Mouse (Mus musculus): Measurements from ENCODE around the gene Psmb10. TPM values are rescaled to one million over a fixed set of nuclear protein-coding genes. Genes with fewer than 3 reads are reported as not detected.
A peak's percentile ranks its signal among the peaks of the same experiment; 100 is the strongest.

Gene Psmb10
- polyA plus RNA-seq, 1 experiment from 2014 or later, result 59.4 TPM

GRCm38 (mm10) chr8:105900180-105900940, 37.9 kb downstream of the Psmb10 start, which contains the start of gene Pskh1:
Gene Pskh1 (plus strand): TSS chr8:105900441.
- WGBS, result under 1% methylated on average over 68 of the region's 68 CpGs
- peak within 1 kb of the TSS; percentile 70 for H3K4me2 ChIP-seq
- H3K36me3 ChIP-seq, result no peaks in the 10 kb centered on the region
- H3K9me3 ChIP-seq (replicated peaks), result no peaks in the 10 kb centered on the region
- peak within 1 kb of the TSS; percentile 97 for H3K4me3 ChIP-seq
- H3K27ac ChIP-seq, result peak within 1 kb of the TSS; percentile 93
- peak; percentile 95 for ATAC-seq (replicated peaks; ENCODE audit: insufficient number of reproducible peaks, insufficient read depth, low FRiP score, low read depth)
- H3K9ac ChIP-seq, result peak within 1 kb of the TSS; percentile 99
- H3K4me1 ChIP-seq (replicated peaks), result peaks cover 12% of the 10 kb centered on the region
- no peaks in the 10 kb centered on the region for H3K27me3 ChIP-seq

- Histone ChIP-seq H3K9me3 (replicated peaks) (no peaks in the 10 kb centered on the region), H3K4me3 (no peak overlapping the region), H3K27me3 (no peaks in the 10 kb centered on the region), H3K4me1 (replicated peaks) (peaks cover 18% of the 10 kb centered on the region), H3K36me3 (peaks cover 1% of the 10 kb centered on the region; the same call in 1 of the 2 replicates), H3K9ac (no peak overlapping the region), H3K27ac (no peak overlapping the region), H3K4me2 (no peak overlapping the region)
- ATAC-seq (replicated peaks; ENCODE audit: insufficient number of reproducible peaks, insufficient read depth, low FRiP score, low read depth), result no peak
- WGBS, result 63% methylated on average over 9 of the region's 9 CpGs
Observed at GRCm38 (mm10) chr8:105897801-105898480, 40.3 kb downstream of the Psmb10 start.

DNA sequence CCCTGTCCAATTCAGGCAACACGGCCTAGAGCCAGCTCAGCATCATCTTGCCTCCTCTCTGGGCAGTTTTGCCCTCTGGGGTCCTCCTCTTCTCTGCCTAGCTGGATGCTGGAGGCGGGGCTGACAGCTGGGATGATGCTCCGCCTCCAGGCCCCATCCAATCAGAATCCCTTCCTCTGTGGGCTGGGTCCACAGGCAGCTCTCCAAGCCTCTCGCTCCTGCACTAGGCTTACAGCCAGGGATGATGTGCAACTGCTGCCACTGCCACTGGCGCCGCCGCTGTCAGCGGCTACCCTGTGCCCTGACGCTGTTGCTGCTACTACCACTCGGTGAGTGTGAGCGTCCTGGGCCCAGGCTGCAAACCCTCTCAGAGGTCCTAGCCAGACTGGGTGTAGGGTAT, 44.9 kb downstream of the Psmb10 start, which contains the start of gene Nrn1l:
TSS of gene Nrn1l (plus strand) at position 229 of the 400 bp plus-strand sequence.
- Histone ChIP-seq H3K9ac (0 out of 2 replicates have a peak within 1 kb of the TSS, but pooled peaks have one; percentile 14), H3K27me3 (no peaks in the 10 kb centered on the region), H3K4me1 (replicated peaks) (peaks cover 6% of the 10 kb centered on the region), H3K4me2 (peak within 1 kb of the TSS; percentile 36), H3K4me3 (no peak within 1 kb of the TSS), H3K36me3 (peaks cover 44% of the 10 kb centered on the region), H3K9me3 (replicated peaks) (no peaks in the 10 kb centered on the region), H3K27ac (peak within 1 kb of the TSS; percentile 54; the same call in 1 of the 2 replicates)
- 9% methylated on average over 11 of the region's 11 CpGs for WGBS
- ATAC-seq (replicated peaks; ENCODE audit: insufficient number of reproducible peaks, insufficient read depth, low FRiP score, low read depth), result peak; percentile 86

- peaks cover 53% of the 10 kb centered on the region for H3K36me3 ChIP-seq
- no peaks in the 10 kb centered on the region for H3K27me3 ChIP-seq
- 81% methylated on average over 6 of the region's 6 CpGs for WGBS
- H3K27ac ChIP-seq, result no peak overlapping the region
- H3K4me1 ChIP-seq (replicated peaks), result peaks cover 6% of the 10 kb centered on the region
- no peak overlapping the region for H3K4me3 ChIP-seq
- no peak overlapping the region for H3K4me2 ChIP-seq
- ATAC-seq (replicated peaks; ENCODE audit: insufficient number of reproducible peaks, insufficient read depth, low FRiP score, low read depth), result no peak
- H3K9ac ChIP-seq, result no peak overlapping the region
- no peaks in the 10 kb centered on the region for H3K9me3 ChIP-seq (replicated peaks)
Observed at GRCm38 (mm10) chr8:105892432-105892831, 45.8 kb downstream of the Psmb10 start.

DNA sequence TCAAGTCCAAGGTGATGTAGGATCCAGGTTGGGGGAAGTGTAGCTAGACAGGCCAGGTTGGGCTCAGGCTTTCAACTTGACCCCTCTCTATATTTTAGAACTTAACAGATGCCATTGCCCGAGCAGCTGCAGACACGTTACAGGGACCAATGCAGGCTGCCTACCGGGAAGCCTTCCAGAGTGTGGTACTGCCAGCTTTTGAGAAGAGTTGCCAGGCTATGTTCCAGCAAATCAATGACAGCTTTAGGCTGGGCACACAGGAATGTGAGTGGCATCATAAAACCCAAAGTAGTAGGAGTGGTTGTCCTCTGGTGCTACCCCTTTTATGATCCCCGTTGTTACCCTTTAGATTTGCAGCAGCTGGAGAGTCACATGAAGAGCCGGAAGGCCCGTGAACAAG, 47.4 kb downstream of the Psmb10 start:
- no peak for ATAC-seq (replicated peaks; ENCODE audit: insufficient number of reproducible peaks, insufficient read depth, low FRiP score, low read depth)
- WGBS, result 86% methylated on average over 6 of the region's 6 CpGs
- Histone ChIP-seq H3K4me1 (replicated peaks) (peaks cover 6% of the 10 kb centered on the region), H3K9me3 (replicated peaks) (no peaks in the 10 kb centered on the region), H3K27ac (no peak overlapping the region), H3K27me3 (no peaks in the 10 kb centered on the region), H3K4me2 (no peak overlapping the region), H3K4me3 (no peak overlapping the region), H3K9ac (no peak overlapping the region), H3K36me3 (peaks cover 68% of the 10 kb centered on the region)

DNA sequence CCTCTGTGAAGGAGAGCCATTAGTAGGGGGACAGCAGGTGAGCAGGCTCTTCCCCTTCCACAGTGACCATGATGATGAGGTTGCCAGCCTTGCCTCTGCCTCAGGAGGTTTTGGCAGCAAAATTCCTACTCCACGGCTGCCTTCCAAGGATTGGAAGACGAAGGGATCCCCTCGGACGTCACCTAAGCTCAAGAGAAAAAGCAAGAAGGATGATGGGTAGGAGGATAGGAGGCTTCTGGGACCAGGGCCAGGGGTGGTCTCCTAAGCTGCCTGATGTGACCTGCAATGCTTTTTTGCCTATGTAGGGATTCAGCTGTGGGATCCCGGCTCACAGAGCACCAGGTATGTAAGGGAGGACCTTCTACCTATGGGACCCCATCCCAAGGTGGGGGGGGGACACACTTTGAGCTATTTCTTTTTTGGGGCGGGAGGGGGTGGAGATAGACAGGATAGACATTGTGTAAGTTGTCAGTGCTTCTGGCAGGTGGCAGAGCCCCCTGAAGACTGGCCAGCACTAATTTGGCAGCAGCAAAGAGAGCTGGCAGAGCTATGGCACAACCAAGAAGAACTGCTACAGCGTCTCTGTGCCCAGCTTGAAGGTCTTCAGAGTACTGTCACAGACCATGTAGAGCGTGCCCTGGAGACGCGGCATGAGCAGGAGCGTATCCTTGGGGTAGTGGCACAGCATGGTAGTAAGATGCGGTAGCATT, 48.3 kb downstream of the Psmb10 start:
- H3K9ac ChIP-seq, result no peak overlapping the region
- ATAC-seq (replicated peaks; ENCODE audit: insufficient number of reproducible peaks, insufficient read depth, low FRiP score, low read depth), result no peak
- H3K9me3 ChIP-seq (replicated peaks), result no peaks in the 10 kb centered on the region
- H3K4me3 ChIP-seq, result no peak overlapping the region
- 91% methylated on average over 12 of the region's 12 CpGs for WGBS
- no peak overlapping the region for H3K27ac ChIP-seq
- peaks cover 6% of the 10 kb centered on the region for H3K4me1 ChIP-seq (replicated peaks)
- no peak overlapping the region for H3K4me2 ChIP-seq
- H3K27me3 ChIP-seq, result no peaks in the 10 kb centered on the region
- H3K36me3 ChIP-seq, result peaks cover 78% of the 10 kb centered on the region

Small RNA genes within 50 kb of the gene (microRNA-seq; reads per million reads assigned to microRNA genes)
- not detected for gene Mir7074

Other genes with a start within 250 kb of the Psmb10 start
- 33.7 and 43.3 TPM in 2 replicates for gene Acd, start 237.3 kb downstream of the Psmb10 start, polyA plus RNA-seq (2015; fragmentation: Nextera tagmentation; extraction: Ambion mirVana)
- 13.8 and 13.9 TPM in 2 replicates for gene Pard6a, start 237.3 kb downstream of the Psmb10 start, polyA plus RNA-seq (2015; fragmentation: Nextera tagmentation; extraction: Ambion mirVana)
- gene 4933405L10Rik, start 230.8 kb downstream of the Psmb10 start, polyA plus RNA-seq (2015; fragmentation: Nextera tagmentation; extraction: Ambion mirVana), result not detected in 2 replicates
- gene Enkd1, start 230.2 kb downstream of the Psmb10 start, polyA plus RNA-seq (2015; fragmentation: Nextera tagmentation; extraction: Ambion mirVana), result 9.8 and 12.7 TPM in 2 replicates
- gene Gfod2, start 179.8 kb downstream of the Psmb10 start, polyA plus RNA-seq (2015; fragmentation: Nextera tagmentation; extraction: Ambion mirVana), result 9.4 and 10.1 TPM in 2 replicates
- gene Ranbp10, start 111.1 kb downstream of the Psmb10 start, polyA plus RNA-seq (2015; fragmentation: Nextera tagmentation; extraction: Ambion mirVana), result 8.1 and 11.0 TPM in 2 replicates
- 0.06 and 0.29 TPM in 2 replicates for gene Tsnaxip1, start 110.7 kb downstream of the Psmb10 start, polyA plus RNA-seq (2015; fragmentation: Nextera tagmentation; extraction: Ambion mirVana)
- 30.1 and 36.8 TPM in 2 replicates for gene Cenpt, start 85.2 kb downstream of the Psmb10 start, polyA plus RNA-seq (2015; fragmentation: Nextera tagmentation; extraction: Ambion mirVana)
- 44.7 and 52.5 TPM in 2 replicates for gene Thap11, start 83.3 kb downstream of the Psmb10 start, polyA plus RNA-seq (2015; fragmentation: Nextera tagmentation; extraction: Ambion mirVana)
- gene Nutf2, start 77.9 kb downstream of the Psmb10 start, polyA plus RNA-seq (2015; fragmentation: Nextera tagmentation; extraction: Ambion mirVana), result 154 and 173 TPM in 2 replicates
- gene Edc4, start 57.6 kb downstream of the Psmb10 start, polyA plus RNA-seq (2015; fragmentation: Nextera tagmentation; extraction: Ambion mirVana), result 25.3 and 34.7 TPM in 2 replicates
- gene Nrn1l, start 44.9 kb downstream of the Psmb10 start, polyA plus RNA-seq (2015; fragmentation: Nextera tagmentation; extraction: Ambion mirVana), result 0.73 and 0.80 TPM in 2 replicates
- 19.5 and 25.8 TPM in 2 replicates for gene Pskh1, start 38.0 kb downstream of the Psmb10 start, polyA plus RNA-seq (2015; fragmentation: Nextera tagmentation; extraction: Ambion mirVana)
- gene Ctrl, start 4.6 kb downstream of the Psmb10 start, polyA plus RNA-seq (2015; fragmentation: Nextera tagmentation; extraction: Ambion mirVana), result 0.84 and 0.85 TPM in 2 replicates
- 1.3 and 1.7 TPM in 2 replicates for gene Lcat, start 4.9 kb upstream of the Psmb10 start, polyA plus RNA-seq (2015; fragmentation: Nextera tagmentation; extraction: Ambion mirVana)
- 34.1 and 44.5 TPM in 2 replicates for gene Slc12a4, start 27.7 kb upstream of the Psmb10 start, polyA plus RNA-seq (2015; fragmentation: Nextera tagmentation; extraction: Ambion mirVana)
- not detected in 2 replicates for gene Dpep3, start 41.0 kb upstream of the Psmb10 start, polyA plus RNA-seq (2015; fragmentation: Nextera tagmentation; extraction: Ambion mirVana)
- 12.5 and 15.0 TPM in 2 replicates for gene Dus2, start 52.9 kb upstream of the Psmb10 start, polyA plus RNA-seq (2015; fragmentation: Nextera tagmentation; extraction: Ambion mirVana)
- 0.29 TPM in 1 of 2 replicates, not detected in the other for gene Dpep2nb, start 67.5 kb upstream of the Psmb10 start, polyA plus RNA-seq (2015; fragmentation: Nextera tagmentation; extraction: Ambion mirVana)
- gene Ddx28, start 73.4 kb upstream of the Psmb10 start, polyA plus RNA-seq (2015; fragmentation: Nextera tagmentation; extraction: Ambion mirVana), result 10.6 and 11.6 TPM in 2 replicates
- 3.4 and 4.9 TPM in 2 replicates for gene Nfatc3, start 120.4 kb upstream of the Psmb10 start, polyA plus RNA-seq (2015; fragmentation: Nextera tagmentation; extraction: Ambion mirVana)
- 1.5 and 6.1 TPM in 2 replicates for gene Esrp2, start 198.5 kb upstream of the Psmb10 start, polyA plus RNA-seq (2015; fragmentation: Nextera tagmentation; extraction: Ambion mirVana)
- gene Pla2g15, start 212.0 kb upstream of the Psmb10 start, polyA plus RNA-seq (2015; fragmentation: Nextera tagmentation; extraction: Ambion mirVana), result 7.0 and 9.4 TPM in 2 replicates
- gene Slc7a6, start 230.4 kb upstream of the Psmb10 start, polyA plus RNA-seq (2015; fragmentation: Nextera tagmentation; extraction: Ambion mirVana), result 29.6 and 33.3 TPM in 2 replicates

Measured in heart, embryonic 15.5 days (tissue).